Mouse (Mus musculus) left cerebral cortex, adult 11 months (tissue): Measurements from ENCODE around the gene Gm38393.

Experiments used
- DNase-seq: peaks from one replicate; pipeline ENCODE4 v3.0.0; 2022; ENCODE audit warnings: low spot score

Gm38393 gene

GRCm38 (mm10) chr7:60004606-60005330, at the start of gene Gm38393, which contains the start of gene Snurf:
Gene Gm38393, minus strand, starts transcription at chr7:60005064.
Gene Snurf, minus strand, starts transcription at chr7:60005049.
- peak; percentile 64 for DNase-seq

GRCm38 (mm10) chr7:60047481-60048201, 42.8 kb upstream of the Gm38393 start:
- DNase-seq: peak; percentile 32

- DNase-seq: no peak
Measured at GRCm38 (mm10) chr7:60013186-60013585, 8.3 kb upstream of the Gm38393 start.

- no peak for DNase-seq
Measured at GRCm38 (mm10) chr7:60007727-60008360, 3.0 kb upstream of the Gm38393 start.

GRCm38 (mm10) chr7:60006262-60006661, 1.4 kb upstream of the Gm38393 start:
- DNase-seq: no peak

GRCm38 (mm10) chr7:60003921-60004605, 801 bp downstream of the Gm38393 start:
- DNase-seq: peak; percentile 9

GRCm38 (mm10) chr7:60003006-60003865, 1.6 kb downstream of the Gm38393 start:
- DNase-seq: peak; percentile 35

GRCm38 (mm10) chr7:59978646-59979045, 26.2 kb downstream of the Gm38393 start:
- no peak for DNase-seq
